Mouse (Mus musculus) liver, embryonic 14.5 days (tissue): ENCODE data around the gene Casp12.

ENCODE experiments used
- CTCF ChIP-seq: IDR thresholded peaks from 2 replicates; pipeline ENCODE4 v1.5.1; 2016; ENCODE audit warnings: antibody characterized with exemption, low read depth, control low read depth
- EP300 ChIP-seq: IDR thresholded peaks from 2 replicates; pipeline ENCODE4 v1.6.1; 2016; ENCODE audit warnings: antibody characterized with exemption, low read depth

GRCm38 (mm10) chr9:5311435-5311834 lies 33.8 kb upstream of the Casp12 start:
- TF ChIP-seq EP300 (no peak), CTCF (no peak)
